Mouse (Mus musculus) hematopoietic stem cell, adult 5-6 weeks (primary cell): ENCODE data around the gene Arnt. TPM values are rescaled to one million over a fixed set of nuclear protein-coding genes. Genes with fewer than 3 reads are reported as not detected.

ENCODE experiments used
- total RNA-seq: library from RNA; stranded (forward); fragments of 172-1452, 232-1000 nt; gene quantifications from 2 replicates; pipeline ENCODE4 v1.2.3, GENCODE M21; 2017

The Arnt gene
- total RNA-seq, 1 experiment from 2014 or later, result 29.3 TPM

Other genes starting within 250 kb of the Arnt start
- gene Gabpb2, start 216.5 kb upstream of the Arnt start, total RNA-seq, result 51.7 and 52.8 TPM in 2 replicates
- 60.3 and 67.5 TPM in 2 replicates for gene Cdc42se1, start 205.7 kb upstream of the Arnt start, total RNA-seq
- 8.2 and 13.0 TPM in 2 replicates for gene Mllt11, start 202.2 kb upstream of the Arnt start, total RNA-seq
- gene Gm128, start 192.8 kb upstream of the Arnt start, total RNA-seq, result 1.6 and 2.3 TPM in 2 replicates
- gene Bnipl, start 183.2 kb upstream of the Arnt start, total RNA-seq, result not detected in 2 replicates
- 42.4 and 45.4 TPM in 2 replicates for gene Mindy1, start 153.0 kb upstream of the Arnt start, total RNA-seq
- gene Prune1, start 152.3 kb upstream of the Arnt start, total RNA-seq, result 9.8 and 11.7 TPM in 2 replicates
- 8.0 and 9.9 TPM in 2 replicates for gene Anxa9, start 127.2 kb upstream of the Arnt start, total RNA-seq
- 103 and 119 TPM in 2 replicates for gene Cers2, start 119.6 kb upstream of the Arnt start, total RNA-seq
- gene Setdb1, start 77.2 kb upstream of the Arnt start, total RNA-seq, result 37.0 and 46.7 TPM in 2 replicates
- not detected in 2 replicates for gene 4930558C23Rik, start 31.5 kb upstream of the Arnt start, total RNA-seq
- gene Ctsk, start 64.9 kb downstream of the Arnt start, total RNA-seq, result not detected in 2 replicates
- 73.4 and 145 TPM in 2 replicates for gene Ctss, start 92.4 kb downstream of the Arnt start, total RNA-seq
- not detected in 2 replicates for gene Hormad1, start 125.3 kb downstream of the Arnt start, total RNA-seq
- 67.3 and 71.2 TPM in 2 replicates for gene Golph3l, start 154.5 kb downstream of the Arnt start, total RNA-seq
- 106 and 109 TPM in 2 replicates for gene Ensa, start 190.6 kb downstream of the Arnt start, total RNA-seq
- 285 and 320 TPM in 2 replicates for gene Mcl1, start 224.4 kb downstream of the Arnt start, total RNA-seq